Mouse (Mus musculus) spleen, adult 2 months (tissue): ENCODE data around the gene Tfap2e. TPM values are rescaled to one million over a fixed set of nuclear protein-coding genes. Genes with fewer than 3 reads are reported as not detected.

Experiments used
- DNase-seq, 2 experiments: peaks; one replicate each; pipeline versions ENCODE4 v3.0.0 to v3.0.0-alpha.2; 2012 to 2021; ENCODE audit warnings: low spot score in 2 of 2, low read depth in 1 of 2
- H3K27ac ChIP-seq: fragments of 200-500 bp; 2 replicates; pipeline ENCODE4 v1.5.1; 2012; ENCODE audit warnings: low read length, inconsistent platforms; ENCODE audit not compliant: insufficient read depth
- H3K27me3 ChIP-seq: fragments of 200-500 bp; 2 replicates; pipeline ENCODE4 v1.6.1; 2012; ENCODE audit warnings: mild to moderate bottlenecking, moderate library complexity, low read length, inconsistent platforms; ENCODE audit not compliant: control insufficient read depth, insufficient read depth
- H3K36me3 ChIP-seq: fragments of 200-500 bp; 2 replicates; pipeline ENCODE4 v1.6.1; 2012; ENCODE audit warnings: mild to moderate bottlenecking, low read length, inconsistent platforms; ENCODE audit not compliant: control insufficient read depth, insufficient read depth
- H3K4me1 ChIP-seq: fragments of 200-500 bp; 2 replicates; pipeline ENCODE4 v1.6.1; 2011; ENCODE audit warnings: inconsistent platforms; ENCODE audit not compliant: control insufficient read depth, insufficient read depth, insufficient read length
- H3K4me3 ChIP-seq: fragments of 200-500 bp; 2 replicates; pipeline ENCODE4 v1.5.1; 2011; ENCODE audit warnings: mild to moderate bottlenecking, inconsistent platforms; ENCODE audit not compliant: insufficient read depth, insufficient read length; ENCODE audit errors: extremely low read depth
- CTCF ChIP-seq: fragments of 200-500 bp; IDR thresholded peaks from 2 replicates; pipeline ENCODE4 v1.5.1; 2011; ENCODE audit warnings: mild to moderate bottlenecking, inconsistent platforms; ENCODE audit not compliant: insufficient read depth, insufficient read length, insufficient replicate concordance; ENCODE audit errors: extremely low read depth
- POLR2A ChIP-seq: fragments of 200-500 bp; IDR thresholded peaks from 2 replicates; pipeline ENCODE4 v1.6.1; 2011; ENCODE audit warnings: low read depth, low read length, inconsistent platforms
- WGBS: fragments of 180-500 bp; shearing (Covaris S2); methylation state at CpG from one replicate; pipeline ENCODE4 v1.1.7; 2018; 5-methylcytosine and 5-hydroxymethylcytosine counted together
- polyA plus RNA-seq: library from polyadenylated mRNA; depleted of rRNA; stranded (reverse); fragments of >200 nt; gene quantifications from 2 replicates; pipeline ENCODE4 v1.2.3, GENCODE M21; 2012

The Tfap2e gene
- polyA plus RNA-seq, 1 experiment: 0.05 TPM

DNA sequence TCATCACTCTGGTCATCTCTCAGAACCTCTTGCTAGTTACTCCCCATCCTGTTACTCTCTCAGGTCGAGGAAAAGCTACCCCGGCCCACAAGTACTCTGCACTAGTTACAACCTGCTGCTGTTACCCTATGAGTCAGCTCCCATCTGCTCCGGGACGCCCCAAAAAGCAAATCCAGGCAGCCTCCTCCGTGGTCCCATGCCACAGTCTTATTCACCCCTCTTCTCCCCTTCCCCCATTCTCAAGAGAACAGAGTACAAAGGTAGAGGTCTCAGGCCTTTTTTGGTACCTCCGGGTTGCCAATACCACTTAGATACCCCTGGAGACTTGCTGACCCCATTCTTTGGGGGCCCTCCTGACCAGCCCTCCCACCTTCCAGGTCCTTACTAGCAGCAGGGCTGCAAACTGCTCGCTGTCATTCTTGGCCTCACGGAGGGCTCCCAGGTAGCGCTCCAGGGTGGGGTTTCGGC is 15.6 kb upstream of the Tfap2e start:
- H3K4me3 ChIP-seq: no peak overlapping the region
- TF ChIP-seq CTCF (no peak), POLR2A (no peak)
- peaks cover 10% of the 10 kb centered on the region; the same call in 1 of the 2 replicates for H3K4me1 ChIP-seq
- H3K27me3 ChIP-seq: no peaks in the 10 kb centered on the region
- no peak for DNase-seq
- H3K27ac ChIP-seq: no peak overlapping the region
- 88% methylated on average over 10 of the region's 10 CpGs for WGBS
- H3K36me3 ChIP-seq: peaks cover 15% of the 10 kb centered on the region

DNA sequence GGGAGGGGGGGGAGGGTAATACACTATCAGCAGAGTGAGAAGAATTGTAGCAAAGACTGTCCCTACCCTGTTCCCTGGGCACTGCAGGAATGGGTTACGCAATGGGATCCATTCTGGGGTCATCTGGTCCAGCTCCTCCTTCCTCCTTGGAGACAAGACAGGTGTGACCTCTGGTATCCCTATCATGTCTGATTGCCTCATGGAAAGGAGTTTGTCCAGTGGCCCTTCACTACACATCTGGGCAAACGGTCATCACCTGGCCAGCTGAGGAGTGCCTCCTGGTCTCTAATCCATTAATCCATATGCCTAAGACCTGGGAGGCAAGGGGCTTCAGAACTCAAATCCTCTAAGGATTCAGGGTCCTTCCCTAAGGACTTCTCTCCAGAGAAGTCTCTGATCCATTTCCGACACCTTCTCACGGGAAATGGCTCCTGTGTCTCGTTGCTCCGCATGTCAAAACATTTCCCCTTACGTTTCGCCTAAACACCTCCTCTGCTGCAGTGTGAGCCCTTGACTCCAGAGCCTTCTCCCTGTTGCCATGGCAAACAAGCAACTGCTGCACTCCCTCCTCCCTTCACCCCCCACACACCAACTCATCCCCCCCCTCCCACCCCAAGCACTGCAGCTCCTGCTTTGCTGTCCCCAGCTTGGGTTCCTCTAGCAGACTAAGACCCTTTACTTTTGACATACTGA is 15.0 kb upstream of the Tfap2e start:
- Histone ChIP-seq H3K4me1 (peaks cover 10% of the 10 kb centered on the region; the same call in 1 of the 2 replicates), H3K36me3 (peaks cover 20% of the 10 kb centered on the region), H3K27ac (no peak overlapping the region), H3K27me3 (no peaks in the 10 kb centered on the region), H3K4me3 (no peak overlapping the region)
- 94% methylated on average over 8 of the region's 8 CpGs for WGBS
- TF ChIP-seq CTCF (no peak), POLR2A (no peak)
- no peak for DNase-seq

DNA sequence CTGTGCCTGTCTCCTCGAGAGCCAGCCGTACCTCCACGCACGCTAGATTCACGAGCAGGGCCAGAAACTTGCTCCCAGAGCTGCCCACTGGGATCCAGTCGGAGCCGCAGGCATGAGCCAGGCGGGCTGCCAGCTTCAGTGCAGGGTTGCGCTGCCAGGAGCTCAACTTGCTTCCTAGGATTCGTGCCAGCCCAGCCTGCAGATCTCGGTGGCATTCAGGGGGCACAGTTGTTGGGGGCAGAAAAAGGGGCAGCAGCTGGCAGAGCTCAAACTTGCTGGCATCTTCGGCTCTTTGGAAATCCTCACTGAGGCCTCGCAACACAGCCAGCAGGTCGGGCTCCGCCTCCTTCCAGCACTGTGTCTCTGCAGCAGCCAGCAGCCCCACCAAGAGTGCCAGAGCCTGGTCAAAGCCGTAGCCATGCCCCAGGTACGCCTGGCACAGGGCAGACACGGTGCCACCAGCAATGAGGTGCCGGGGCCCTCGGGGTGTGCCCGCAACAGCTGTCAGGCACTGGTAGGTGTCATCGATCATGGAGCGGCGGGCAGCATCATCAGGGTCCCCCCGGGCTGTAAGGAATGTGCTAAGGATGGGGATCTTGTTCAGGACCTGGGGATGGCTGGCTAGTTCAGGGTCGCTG is 14.1 kb upstream of the Tfap2e start:
- 96% methylated on average over 26 of the region's 26 CpGs for WGBS
- peaks cover 23% of the 10 kb centered on the region for H3K36me3 ChIP-seq
- no peak for DNase-seq
- TF ChIP-seq CTCF (no peak), POLR2A (no peak)
- peaks cover 10% of the 10 kb centered on the region; the same call in 1 of the 2 replicates for H3K4me1 ChIP-seq
- H3K4me3 ChIP-seq: no peak overlapping the region
- H3K27ac ChIP-seq: no peak overlapping the region
- no peaks in the 10 kb centered on the region for H3K27me3 ChIP-seq

DNA sequence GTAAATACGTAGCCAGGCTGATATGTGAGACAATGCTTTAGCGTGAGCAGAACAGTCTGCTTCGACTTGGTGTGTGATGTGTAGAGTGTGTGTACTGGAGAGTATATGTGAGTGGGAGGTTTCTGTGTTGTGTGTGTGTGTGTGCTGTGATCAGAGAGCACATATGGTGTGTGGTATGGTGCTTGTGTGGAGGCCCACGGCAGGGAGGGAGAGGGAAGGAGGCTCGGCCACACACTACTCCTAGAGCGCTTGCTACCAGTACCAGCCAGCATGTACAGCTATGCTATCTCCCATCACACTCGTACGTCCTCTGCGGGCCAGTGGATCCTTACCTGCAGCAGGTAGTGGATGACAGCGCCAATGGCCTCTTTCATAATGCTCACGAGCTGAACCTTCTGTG is 13.5 kb upstream of the Tfap2e start:
- peaks cover 28% of the 10 kb centered on the region for H3K36me3 ChIP-seq

DNA sequence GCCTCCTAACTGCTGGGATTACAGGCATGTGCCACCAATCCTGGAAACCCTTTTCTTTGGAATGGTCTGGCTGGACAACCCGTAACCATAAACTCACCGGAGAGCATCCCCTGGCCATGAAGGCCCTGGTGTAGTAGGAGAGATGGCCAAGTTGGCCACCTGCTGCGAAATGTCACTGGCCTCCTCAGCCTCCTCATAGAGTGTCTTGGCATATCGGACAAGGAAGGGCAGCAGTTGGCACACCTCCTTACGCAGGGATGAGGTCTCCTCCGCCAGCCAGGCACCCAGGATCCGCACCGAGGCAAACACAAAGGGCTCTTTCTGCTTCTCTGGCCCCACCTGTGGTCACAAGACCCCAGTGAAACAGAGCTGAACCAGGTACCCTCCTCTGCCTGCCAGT is 12.3 kb upstream of the Tfap2e start:
- Histone ChIP-seq H3K27me3 (no peaks in the 10 kb centered on the region), H3K36me3 (peaks cover 32% of the 10 kb centered on the region), H3K27ac (no peak overlapping the region), H3K4me3 (no peak overlapping the region), H3K4me1 (peaks cover 7% of the 10 kb centered on the region; the same call in 1 of the 2 replicates)
- no peak for TF ChIP-seq CTCF
- 94% methylated on average over 8 of the region's 8 CpGs for WGBS
- no peak for DNase-seq

More for the DNA sequence above, 13.5 kb upstream of the Tfap2e start:
- no peak for DNase-seq
- no peak overlapping the region for H3K27ac ChIP-seq
- no peaks in the 10 kb centered on the region for H3K27me3 ChIP-seq
- H3K4me1 ChIP-seq: peaks cover 10% of the 10 kb centered on the region; the same call in 1 of the 2 replicates
- 91% methylated on average over 11 of the region's 11 CpGs for WGBS
- H3K4me3 ChIP-seq: no peak overlapping the region
- no peak for TF ChIP-seq CTCF
- TF ChIP-seq POLR2A: no peak

DNA sequence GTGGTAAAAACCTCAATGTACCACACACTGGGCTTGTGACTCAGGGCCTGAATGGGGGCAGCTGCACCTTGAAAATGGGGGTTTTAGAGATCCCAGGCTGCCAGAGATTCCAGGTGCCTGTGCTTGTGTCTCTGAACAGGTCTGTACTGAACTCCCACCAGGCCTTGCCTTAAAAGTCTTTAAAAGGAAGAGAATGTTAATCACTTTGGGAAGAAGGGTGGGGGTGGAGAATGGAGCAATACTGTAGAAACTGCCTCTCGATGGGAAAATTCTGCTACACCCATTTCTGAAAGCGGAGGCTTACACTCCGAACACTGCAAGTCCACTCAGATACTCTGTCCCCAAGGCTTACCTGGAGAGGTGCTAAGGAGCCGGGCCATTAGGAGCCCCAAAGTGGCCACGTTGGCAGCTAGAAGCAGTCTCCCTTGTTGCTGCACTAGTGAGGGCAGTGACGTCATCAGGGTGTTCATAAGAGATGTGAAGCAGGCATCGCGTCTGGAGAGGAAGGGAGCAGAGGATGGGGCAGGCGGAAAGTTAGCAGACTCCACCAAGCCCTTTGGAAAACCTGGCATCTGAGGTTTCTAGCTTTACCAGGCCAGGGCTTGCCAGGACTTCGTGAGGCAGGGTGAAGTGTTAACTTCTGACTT is 10.3 kb upstream of the Tfap2e start:
- no peak for DNase-seq
- 95% methylated on average over 10 of the region's 10 CpGs for WGBS
- Histone ChIP-seq H3K4me3 (no peak overlapping the region), H3K27me3 (no peaks in the 10 kb centered on the region), H3K27ac (no peak overlapping the region), H3K36me3 (peaks cover 32% of the 10 kb centered on the region), H3K4me1 (no peaks in the 10 kb centered on the region)
- TF ChIP-seq POLR2A (no peak), CTCF (no peak)

DNA sequence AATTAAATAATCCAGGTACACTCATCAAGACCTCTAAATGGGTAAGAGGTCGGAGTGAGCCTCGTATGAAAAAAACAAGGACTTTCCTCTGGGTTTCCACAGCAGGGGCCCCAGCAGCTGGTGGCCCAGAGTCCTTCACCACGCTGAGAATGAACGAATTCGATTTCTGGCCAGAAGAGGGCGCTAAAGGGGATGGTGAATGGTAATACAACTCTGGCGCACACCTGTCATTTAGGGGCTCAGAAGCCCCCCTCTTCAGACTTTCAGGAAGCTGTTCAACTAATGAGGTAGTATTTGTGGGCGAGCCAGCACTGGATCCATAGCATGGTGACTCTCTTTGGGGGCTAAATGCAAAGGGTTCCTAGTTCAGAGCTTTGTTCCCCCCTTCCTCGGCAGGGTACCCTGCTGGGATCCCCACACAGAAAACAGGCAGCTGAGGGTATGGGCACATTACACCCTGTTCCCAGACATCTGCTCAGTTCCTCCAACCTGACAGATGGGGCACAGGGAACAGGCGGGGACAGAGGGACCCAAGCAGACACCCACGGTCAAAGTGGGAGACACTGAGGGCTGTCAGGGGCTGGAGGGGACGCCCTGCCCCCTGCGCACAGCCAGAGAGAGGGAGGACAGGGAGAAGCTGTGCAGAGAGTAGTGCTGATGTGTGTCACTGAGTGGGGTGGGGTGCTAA is 9.6 kb upstream of the Tfap2e start:
- H3K36me3 ChIP-seq: peaks cover 32% of the 10 kb centered on the region
- H3K4me1 ChIP-seq: no peaks in the 10 kb centered on the region
- peak in 1 of 2 experiments; percentile 50 for DNase-seq
- H3K27ac ChIP-seq: no peak overlapping the region
- H3K4me3 ChIP-seq: no peak overlapping the region
- TF ChIP-seq CTCF: peak; percentile 45; the same call in 1 of the 2 replicates
- no peak for TF ChIP-seq POLR2A
- no peaks in the 10 kb centered on the region for H3K27me3 ChIP-seq
- 49% methylated on average over 13 of the region's 13 CpGs for WGBS
